Mouse (Mus musculus) CD4-positive, CD25-positive, alpha-beta regulatory T cell, adult 2 months (primary cell): Measurements from ENCODE around the gene Galt.

ENCODE experiments used
- DNase-seq: peaks from one replicate; pipeline ENCODE4 v3.0.0-alpha.2; 2012; ENCODE audit warnings: low read depth, low spot score

Galt gene

GRCm38 (mm10) chr4:41754797-41755337 is at the start of gene Galt:
Galt (plus strand) TSS chr4:41755228.
- DNase-seq, result no peak

GRCm38 (mm10) chr4:41705922-41706754 is 48.9 kb upstream of the Galt start:
- no peak for DNase-seq

- DNase-seq, result peak; percentile 76
These were observed 48.0 kb upstream of the Galt start for GRCm38 (mm10) chr4:41707011-41707535.

GRCm38 (mm10) chr4:41708192-41708745 is 46.8 kb upstream of the Galt start:
- peak; percentile 72 for DNase-seq

- DNase-seq, result no peak
These were observed 44.8 kb upstream of the Galt start for GRCm38 (mm10) chr4:41710229-41710628.

- no peak for DNase-seq
These were observed 43.2 kb upstream of the Galt start for GRCm38 (mm10) chr4:41711705-41712375.

GRCm38 (mm10) chr4:41712421-41713196 is 42.4 kb upstream of the Galt start:
- no peak for DNase-seq

- DNase-seq, result peak; percentile 90
These were observed 41.6 kb upstream of the Galt start, which contains the start of gene Rpp25l for GRCm38 (mm10) chr4:41713197-41714067. Rpp25l (minus strand) TSS chr4:41713534.

- peak; percentile 82 for DNase-seq
These were observed 40.8 kb upstream of the Galt start for GRCm38 (mm10) chr4:41714276-41714675.

- no peak for DNase-seq
These were observed 39.9 kb upstream of the Galt start for GRCm38 (mm10) chr4:41715082-41715481.

GRCm38 (mm10) chr4:41715596-41715995 is 39.4 kb upstream of the Galt start:
- peak; percentile 72 for DNase-seq

GRCm38 (mm10) chr4:41716834-41717233 is 38.2 kb upstream of the Galt start:
- DNase-seq, result no peak

- peak; percentile 95 for DNase-seq
These were observed 32.1 kb upstream of the Galt start, which contains the start of gene Dctn3 for GRCm38 (mm10) chr4:41722918-41723351. Dctn3 (minus strand) TSS chr4:41723170.

- no peak for DNase-seq
These were observed 28.0 kb upstream of the Galt start for GRCm38 (mm10) chr4:41726826-41727621.

GRCm38 (mm10) chr4:41731052-41731765 is 23.8 kb upstream of the Galt start, which contains the start of gene Arid3c:
Arid3c (minus strand) TSS chr4:41731142.
- peak; percentile 45 for DNase-seq

GRCm38 (mm10) chr4:41737602-41738255 is 17.3 kb upstream of the Galt start:
- DNase-seq, result peak; percentile 90

GRCm38 (mm10) chr4:41738256-41738603 is 16.8 kb upstream of the Galt start:
- no peak for DNase-seq

GRCm38 (mm10) chr4:41739260-41739659 is 15.8 kb upstream of the Galt start:
- no peak for DNase-seq
